Mouse (Mus musculus) telencephalon, adult 2 months (tissue): ENCODE data around the gene Dcp1a.

Experiments used
- DNase-seq: peaks from one replicate; pipeline ENCODE4 v3.0.0-alpha.2; 2011; ENCODE audit warnings: low read depth, low spot score

Gene Dcp1a

GRCm38 (mm10) chr14:30560803-30561389, 81.6 kb downstream of the Dcp1a start:
- DNase-seq, result no peak

GRCm38 (mm10) chr14:30561470-30562187, 82.3 kb downstream of the Dcp1a start:
- DNase-seq, result no peak

GRCm38 (mm10) chr14:30562343-30562742, 83.0 kb downstream of the Dcp1a start:
- DNase-seq, result no peak

DNA sequence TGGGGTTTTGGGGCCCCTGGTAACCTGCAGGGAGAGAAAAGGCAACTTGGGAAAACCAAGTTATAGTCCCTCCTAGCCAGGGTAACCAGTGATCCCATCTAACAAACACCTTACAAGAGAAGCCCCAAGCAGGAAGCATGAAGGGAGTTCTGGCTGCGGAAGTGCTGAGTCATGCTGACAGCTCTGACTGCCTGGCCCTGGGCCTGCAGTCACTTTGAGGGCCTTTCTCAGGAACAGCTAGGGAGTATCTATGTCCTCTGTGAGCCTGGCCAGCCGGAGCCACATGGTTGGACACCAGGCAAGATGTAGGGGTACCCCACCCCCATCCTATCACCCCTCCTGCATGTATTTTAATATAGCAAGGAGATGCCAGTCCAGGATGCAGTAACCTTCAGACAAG, 85.1 kb downstream of the Dcp1a start:
- DNase-seq, result peak; percentile 31

GRCm38 (mm10) chr14:30566317-30566716, 87.0 kb downstream of the Dcp1a start:
- no peak for DNase-seq

GRCm38 (mm10) chr14:30568016-30568415, 88.7 kb downstream of the Dcp1a start:
- no peak for DNase-seq

- no peak for DNase-seq
Measured at GRCm38 (mm10) chr14:30570303-30570702, 91.0 kb downstream of the Dcp1a start.

- DNase-seq, result no peak
Measured at GRCm38 (mm10) chr14:30572253-30572652, 92.9 kb downstream of the Dcp1a start.

DNA sequence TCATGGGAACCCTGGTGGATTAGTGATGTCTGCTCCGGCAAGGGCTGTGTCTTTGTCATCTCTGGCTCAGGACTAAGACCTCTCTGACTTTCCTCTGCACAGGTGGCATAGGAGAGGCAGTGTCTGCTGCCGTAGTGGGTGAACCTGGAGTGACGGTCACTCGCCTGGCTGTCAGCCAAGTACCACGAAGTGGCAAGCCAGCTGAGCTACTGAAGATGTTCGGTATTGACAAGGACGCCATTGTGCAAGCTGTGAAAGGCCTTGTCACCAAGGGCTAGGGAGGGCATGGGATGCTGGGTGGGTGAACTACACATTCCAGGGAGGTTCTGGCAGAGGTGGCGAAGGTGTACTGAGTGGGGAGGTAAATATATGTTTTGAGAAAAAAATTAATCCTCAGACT, 93.9 kb downstream of the Dcp1a start:
- DNase-seq, result no peak

- DNase-seq, result no peak
Measured at GRCm38 (mm10) chr14:30573983-30574584, 94.7 kb downstream of the Dcp1a start.

DNA sequence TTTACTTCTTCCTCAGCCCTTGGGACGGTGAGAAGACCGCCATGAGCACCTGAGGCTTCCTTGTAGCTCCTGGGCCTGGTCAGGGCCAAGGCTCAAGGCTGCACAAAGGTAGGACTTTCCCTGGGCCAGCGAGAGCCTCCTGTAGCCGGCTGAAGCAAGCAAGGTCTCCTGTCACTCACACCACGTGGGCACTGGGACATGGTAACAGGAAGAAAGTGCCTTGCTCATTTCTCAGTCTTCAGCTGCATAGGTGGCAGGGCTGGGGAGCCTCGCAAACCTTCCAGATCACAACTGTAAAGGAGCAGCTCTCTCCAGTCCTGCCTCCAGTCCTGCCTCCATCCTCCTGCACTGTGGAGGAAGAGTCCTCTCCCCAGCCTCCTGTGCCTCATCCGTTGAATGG, 96.5 kb downstream of the Dcp1a start:
- no peak for DNase-seq

DNA sequence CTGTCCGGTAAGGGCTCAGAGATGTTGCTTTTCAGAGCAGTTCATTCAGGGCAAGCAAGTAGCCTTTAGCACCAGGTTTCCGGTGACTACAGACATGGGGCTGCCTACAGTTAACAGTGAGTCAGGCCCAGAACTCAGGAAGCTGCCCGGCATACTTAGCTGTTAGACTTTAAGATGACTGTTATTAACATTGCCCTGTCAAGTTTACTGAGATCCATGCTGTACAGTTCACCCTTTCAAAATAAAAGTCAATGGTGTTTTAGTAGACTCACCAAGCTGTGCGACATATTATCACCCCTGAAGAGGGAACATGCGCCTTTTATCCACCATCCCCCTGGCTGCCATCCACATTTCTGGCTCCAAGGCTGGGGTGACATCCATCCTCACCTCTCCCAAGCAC, 96.9 kb downstream of the Dcp1a start:
- DNase-seq, result no peak
